16 mouse cellular contexts compared by ENCODE assay signal in genomic region chr7:94116899-94117521, GRCm38 (mm10).
"Had no signal": no experiment of that assay in that cellular context is flagged by ENCODE, and none has a peak within 500 bp of the region (broad histone marks: within the 10 kb centered on the region; RNA-seq: fewer than 3 reads in every experiment).

No protein-coding gene starts in this region.

- H3K27ac ChIP-seq: lung, embryonic 15.5 days; macrophage; midbrain, embryonic 13.5 days; midbrain, embryonic 15.5 days; neural tube, embryonic 12.5 days had no signal

- ATAC-seq: liver, postnatal 0 days; lung, postnatal 0 days; midbrain, embryonic 13.5 days; midbrain, embryonic 15.5 days had no signal

- H3K4me1 ChIP-seq: lung, embryonic 15.5 days; megakaryocyte, embryonic 14.5 days; midbrain, embryonic 13.5 days; midbrain, embryonic 15.5 days; neural tube, embryonic 12.5 days had no signal

- H3K36me3 ChIP-seq: lung, embryonic 15.5 days; midbrain, embryonic 13.5 days; midbrain, embryonic 15.5 days; neural tube, embryonic 12.5 days had no signal

- H3K9me3 ChIP-seq: lung, embryonic 15.5 days; megakaryocyte, embryonic 14.5 days; midbrain, embryonic 13.5 days; midbrain, embryonic 15.5 days; neural tube, embryonic 12.5 days had no signal

- H3K27me3 ChIP-seq: lung, embryonic 15.5 days; megakaryocyte, embryonic 14.5 days; midbrain, embryonic 13.5 days; midbrain, embryonic 15.5 days; neural tube, embryonic 12.5 days had no signal

- H3K4me3 ChIP-seq: lung, embryonic 15.5 days; megakaryocyte, embryonic 14.5 days; midbrain, embryonic 13.5 days; midbrain, embryonic 15.5 days; neural tube, embryonic 12.5 days had no signal

- H3K4me2 ChIP-seq: lung, embryonic 15.5 days; midbrain, embryonic 11.5 days; midbrain, embryonic 13.5 days; midbrain, embryonic 15.5 days; neural tube, embryonic 12.5 days had no signal

- DNase-seq: liver, postnatal 0 days; lung, adult 2 months; lung, postnatal 14 days; lung, postnatal 36 days; right cerebral cortex, postnatal 14 days; thymus, adult 18-20 months; thymus, postnatal 14 days; thymus, postnatal 36 days had no signal

- H3K9ac ChIP-seq: liver, postnatal 0 days; lung, embryonic 15.5 days; midbrain, embryonic 13.5 days; midbrain, embryonic 15.5 days; neural tube, embryonic 12.5 days had no signal
